Mouse (Mus musculus) MEL (cell line): ENCODE measurements around the gene Tshz2. TPM values are rescaled to one million over a fixed set of nuclear protein-coding genes. Genes with fewer than 3 reads are reported as not detected.

ENCODE experiments used
- DNase-seq: peaks from one replicate; pipeline ENCODE4 v3.0.0; 2011; ENCODE audit warnings: low read depth, low spot score
- H3K27ac ChIP-seq: 2 replicates; pipeline ENCODE4 v1.5.1; 2012; ENCODE audit warnings: low read depth, mild to moderate bottlenecking, control low read depth, low read length, moderate library complexity; ENCODE audit not compliant: control insufficient read depth
- H3K27me3 ChIP-seq, 2 experiments: fragments of 150-350 bp in 1 of 2; sonication (generic) in 1 of 2; 2 replicates each; pipeline ENCODE4 v1.6.1; 2012; ENCODE audit warnings: low read length in 2 of 2, mild to moderate bottlenecking in 2 of 2, improper control_type of control experiment in 1 of 2, moderate library complexity in 1 of 2; ENCODE audit not compliant: insufficient read depth in 2 of 2, control insufficient read depth in 1 of 2
- H3K36me3 ChIP-seq, 2 experiments: 2 replicates each; pipeline ENCODE4 v1.6.1; 2012 to 2014; ENCODE audit warnings: low read length in 2 of 2, improper control_type of control experiment in 1 of 2, inconsistent platforms in 1 of 2, mild to moderate bottlenecking in 1 of 2; ENCODE audit not compliant: insufficient read depth in 2 of 2, control insufficient read depth in 1 of 2
- H3K4me1 ChIP-seq, 2 experiments: fragments of 150-350 bp in 1 of 2; sonication (generic) in 1 of 2; 2 replicates each; pipeline ENCODE4 v1.6.1; 2012; ENCODE audit warnings: low read length in 2 of 2, improper control_type of control experiment in 1 of 2, mild to moderate bottlenecking in 1 of 2; ENCODE audit not compliant: insufficient read depth in 2 of 2, control insufficient read depth in 1 of 2
- H3K4me3 ChIP-seq, 2 experiments: fragments of 150-350 bp in 1 of 2; sonication (generic) in 1 of 2; 2 replicates each; pipeline ENCODE4 v1.5.1; 2012; ENCODE audit warnings: low read depth in 2 of 2, low read length in 2 of 2, mild to moderate bottlenecking in 2 of 2, moderate library complexity in 2 of 2, control low read depth in 1 of 2, improper control_type of control experiment in 1 of 2; ENCODE audit not compliant: control insufficient read depth in 1 of 2, insufficient read depth in 1 of 2
- H3K79me2 ChIP-seq: 2 replicates; pipeline ENCODE4 v1.6.1; 2012; ENCODE audit warnings: mild to moderate bottlenecking, low read length, moderate library complexity; ENCODE audit not compliant: control insufficient read depth, poor library complexity, insufficient read depth
- H3K9ac ChIP-seq: 2 replicates; pipeline ENCODE4 v1.6.1; 2012; ENCODE audit warnings: low read depth, mild to moderate bottlenecking, control low read depth, low read length, moderate library complexity; ENCODE audit not compliant: control insufficient read depth, poor library complexity, severe bottlenecking
- H3K9me3 ChIP-seq: fragments of 150-350 bp; sonication (generic); replicated peaks from 2 replicates; pipeline ENCODE4 v1.6.1; 2012; ENCODE audit warnings: mild to moderate bottlenecking, low read length, improper control_type of control experiment, moderate library complexity; ENCODE audit not compliant: insufficient read depth
- CHD1 ChIP-seq: IDR thresholded peaks from 2 replicates; pipeline ENCODE4 v1.6.1; 2012; ENCODE audit warnings: low read depth, mild to moderate bottlenecking, inconsistent platforms, low read length, improper control_type of control experiment
- CHD2 ChIP-seq: IDR thresholded peaks from 2 replicates; pipeline ENCODE4 v1.6.1; 2011; ENCODE audit warnings: low read length, improper control_type of control experiment
- CTCF ChIP-seq, 3 experiments: IDR thresholded peaks in 2 of 3; conservative IDR thresholded peaks in 1 of 3; 2 replicates each; pipeline ENCODE4 v1.5.1; 2011 to 2012; ENCODE audit warnings: low read length in 3 of 3, low read depth in 2 of 3, mild to moderate bottlenecking in 2 of 3, improper control_type of control experiment in 1 of 3, inconsistent platforms in 1 of 3, mixed read lengths in 1 of 3, moderate library complexity in 1 of 3; ENCODE audit not compliant: control insufficient read depth in 1 of 3, insufficient read depth in 1 of 3, poor library complexity in 1 of 3, severe bottlenecking in 1 of 3
- E2F4 ChIP-seq: IDR thresholded peaks from 2 replicates; pipeline ENCODE4 v1.6.1; 2011; ENCODE audit warnings: low read depth, low read length, improper control_type of control experiment, borderline replicate concordance
- ETS1 ChIP-seq: IDR thresholded peaks from 2 replicates; pipeline ENCODE4 v1.6.1; 2012; ENCODE audit warnings: low read depth, mild to moderate bottlenecking, inconsistent platforms, low read length, improper control_type of control experiment, moderate library complexity
- HCFC1 ChIP-seq: IDR thresholded peaks from 2 replicates; pipeline ENCODE4 v1.6.1; 2012; ENCODE audit warnings: low read depth, mild to moderate bottlenecking, inconsistent platforms, low read length, improper control_type of control experiment, moderate library complexity
- MAFK ChIP-seq: IDR thresholded peaks from 2 replicates; pipeline ENCODE4 v1.6.1; 2011; ENCODE audit warnings: low read depth, mild to moderate bottlenecking, low read length, improper control_type of control experiment, borderline replicate concordance
- MAX ChIP-seq: IDR thresholded peaks from 2 replicates; pipeline ENCODE4 v1.6.1; 2011; ENCODE audit warnings: low read length, improper control_type of control experiment
- MAZ ChIP-seq: IDR thresholded peaks from 2 replicates; pipeline ENCODE4 v1.6.1; 2012; ENCODE audit warnings: low read depth, mild to moderate bottlenecking, inconsistent platforms, low read length, improper control_type of control experiment
- MXI1 ChIP-seq: IDR thresholded peaks from 2 replicates; pipeline ENCODE4 v1.6.1; 2011; ENCODE audit warnings: mild to moderate bottlenecking, low read depth, low read length, improper control_type of control experiment
- MYC ChIP-seq: IDR thresholded peaks from 2 replicates; pipeline ENCODE4 v1.6.1; 2011; ENCODE audit warnings: low read depth, mild to moderate bottlenecking, low read length, improper control_type of control experiment, moderate library complexity
- NRF1 ChIP-seq: IDR thresholded peaks from 2 replicates; pipeline ENCODE4 v1.6.1; 2014; ENCODE audit warnings: low read depth, mild to moderate bottlenecking, inconsistent platforms, low read length, improper control_type of control experiment, moderate library complexity; ENCODE audit not compliant: poor library complexity, insufficient read depth, severe bottlenecking
- RAD21 ChIP-seq: IDR thresholded peaks from 2 replicates; pipeline ENCODE4 v1.6.1; 2011; ENCODE audit warnings: mild to moderate bottlenecking, low read depth, low read length, improper control_type of control experiment
- RCOR1 ChIP-seq: IDR thresholded peaks from 2 replicates; pipeline ENCODE4 v1.6.1; 2012; ENCODE audit warnings: low read depth, mild to moderate bottlenecking, inconsistent platforms, low read length, improper control_type of control experiment
- TAL1 ChIP-seq: IDR thresholded peaks from 2 replicates; pipeline ENCODE4 v1.6.1; 2012; ENCODE audit warnings: mild to moderate bottlenecking, inconsistent platforms, low read length, moderate library complexity, mixed read lengths
- TBP ChIP-seq: IDR thresholded peaks from 2 replicates; pipeline ENCODE4 v1.8.0; 2011; ENCODE audit warnings: low read depth, low read length, improper control_type of control experiment
- TCF12 ChIP-seq: IDR thresholded peaks from 2 replicates; pipeline ENCODE4 v1.6.1; 2014; ENCODE audit warnings: low read depth, mild to moderate bottlenecking, inconsistent platforms, low read length, improper control_type of control experiment, moderate library complexity
- UBTF ChIP-seq: IDR thresholded peaks from 2 replicates; pipeline ENCODE4 v1.6.1; 2012; ENCODE audit warnings: low read depth, mild to moderate bottlenecking, inconsistent platforms, low read length, improper control_type of control experiment, moderate library complexity, borderline replicate concordance; ENCODE audit not compliant: insufficient read depth
- USF2 ChIP-seq, 2 experiments: IDR thresholded peaks; 2 replicates each; pipeline ENCODE4 v1.6.1; 2011 to 2012; ENCODE audit warnings: improper control_type of control experiment in 2 of 2, low read length in 2 of 2, borderline replicate concordance in 1 of 2, inconsistent platforms in 1 of 2, low read depth in 1 of 2, mild to moderate bottlenecking in 1 of 2; ENCODE audit not compliant: insufficient read depth in 1 of 2
- ZC3H11A ChIP-seq: IDR thresholded peaks from 2 replicates; pipeline ENCODE4 v1.6.1; 2012; ENCODE audit warnings: low read depth, mild to moderate bottlenecking, inconsistent platforms, low read length, improper control_type of control experiment
- ZMIZ1 ChIP-seq: IDR thresholded peaks from 2 replicates; pipeline ENCODE4 v1.6.1; 2012; ENCODE audit warnings: low read depth, mild to moderate bottlenecking, inconsistent platforms, low read length, improper control_type of control experiment, moderate library complexity
- polyA plus RNA-seq, 2 experiments: library from polyadenylated mRNA; stranded (reverse) in 1 of 2; unstranded in 1 of 2; fragments of >175 nt in 1 of 2; fragments of >200 nt in 1 of 2; gene quantifications; 2 replicates each; pipeline versions ENCODE4 v1.2.1 to v1.2.4; 2012; ENCODE audit warnings: low replicate concordance in 2 of 2, low read depth in 1 of 2; ENCODE audit not compliant: insufficient read length in 2 of 2, insufficient read depth in 1 of 2, missing spikeins in 1 of 2
- total RNA-seq: library from RNA; depleted of rRNA; stranded (reverse); fragments of 300-350 nt; gene quantifications from 2 replicates; pipeline ENCODE4 v1.2.3, GENCODE M21; 2012

The Tshz2 gene
- total and polyA plus RNA-seq, 3 experiments = not detected

- Histone ChIP-seq H3K9me3 (no peaks in the 10 kb centered on the region), H3K4me1 (no peaks in the 10 kb centered on the region), H3K27me3 (no peaks in the 10 kb centered on the region), H3K79me2 (no peaks in the 10 kb centered on the region), H3K27ac (no peak overlapping the region), H3K4me3 (no peak overlapping the region), H3K36me3 (no peaks in the 10 kb centered on the region)
- TF ChIP-seq ETS1 = no peak
- TF ChIP-seq CTCF (IDR thresholded peaks at IDR 0.05 in 2 of 3, conservative IDR thresholded peaks at IDR 0.05 in 1 of 3; ENCODE audit: control insufficient read depth in 1 of 3, insufficient read depth in 1 of 3, low read depth in 2 of 3, low read length in 3 of 3, poor library complexity in 1 of 3, severe bottlenecking in 1 of 3) = no peak
- TF ChIP-seq HCFC1 = no peak
- no peak for TF ChIP-seq MYC
- no peak for TF ChIP-seq RAD21
- no peak for TF ChIP-seq ZMIZ1
- TF ChIP-seq USF2 (IDR thresholded peaks at IDR 0.05; ENCODE audit: borderline replicate concordance in 1 of 2, insufficient read depth in 1 of 2, low read depth in 1 of 2, low read length in 2 of 2) = no peak
- TF ChIP-seq MAX = no peak
- TF ChIP-seq E2F4 = no peak
- TF ChIP-seq CHD1 = no peak
- no peak for TF ChIP-seq UBTF
- no peak for TF ChIP-seq ZC3H11A
- no peak for TF ChIP-seq NRF1
- no peak for TF ChIP-seq RCOR1
- TF ChIP-seq CHD2 = no peak
- TF ChIP-seq MAFK = no peak
- TF ChIP-seq TAL1 = no peak
- no peak for TF ChIP-seq MXI1
- TF ChIP-seq, all 39 proteins: peak for 0
- no peak overlapping the region for H3K9ac ChIP-seq
- DNase-seq = no peak
Measured at GRCm38 (mm10) chr2:170003666-170004065, 370.9 kb downstream of the Tshz2 start.

GRCm38 (mm10) chr2:170006829-170007228 is 374.0 kb downstream of the Tshz2 start:
- Histone ChIP-seq H3K79me2 (no peaks in the 10 kb centered on the region), H3K9ac (no peak overlapping the region), H3K9me3 (no peaks in the 10 kb centered on the region), H3K4me3 (no peak overlapping the region), H3K4me1 (no peaks in the 10 kb centered on the region), H3K36me3 (no peaks in the 10 kb centered on the region), H3K27ac (no peak overlapping the region), H3K27me3 (no peaks in the 10 kb centered on the region)
- DNase-seq = no peak
- TF ChIP-seq TCF12 (no peak), TBP (no peak), MAZ (no peak)
